Mouse (Mus musculus) adrenal gland (tissue): ENCODE data around the gene Ints7.

Experiments used
- intact Hi-C: fragments of 180-260 bp; cut with DNase I; formaldehyde crosslinking; loops from one replicate; pipeline ENCODE4 v1.15.1; 2025

The Ints7 gene

DNA sequence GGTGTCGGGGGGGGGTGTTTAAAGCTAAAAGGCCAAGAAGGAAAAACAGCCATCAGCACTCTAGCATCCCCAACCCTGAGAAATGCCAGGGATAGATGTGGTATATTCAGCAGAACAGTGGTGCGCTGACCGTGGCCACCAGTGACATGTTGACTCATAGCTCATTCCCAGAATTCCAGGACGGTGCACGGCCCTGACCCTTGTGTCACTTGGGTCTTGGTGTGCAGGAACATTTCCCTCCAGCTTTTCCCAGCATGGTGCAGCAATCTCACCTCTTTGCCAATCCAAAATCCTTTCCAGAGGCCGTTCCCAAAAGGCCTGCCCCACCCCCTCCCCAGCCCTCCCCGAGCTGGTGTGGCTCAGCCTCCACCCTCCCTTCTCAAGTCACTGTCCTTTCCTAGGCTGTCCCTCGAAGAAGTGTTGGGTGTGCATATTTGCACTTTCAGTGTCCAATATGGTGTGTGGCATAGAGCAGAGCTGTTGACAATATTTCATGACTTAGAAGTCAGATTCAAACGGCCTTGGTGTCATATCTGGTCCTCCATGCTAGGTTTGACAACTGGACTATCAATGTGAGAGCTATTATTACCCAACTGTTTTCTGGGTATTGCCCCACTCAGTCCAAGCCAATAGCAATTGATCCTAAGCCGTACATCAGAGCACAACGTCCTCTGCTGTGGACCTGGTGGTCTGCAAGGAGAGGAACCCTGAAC is 53.2 kb downstream of the Ints7 start:
- intact Hi-C loops: no loop called here

DNA sequence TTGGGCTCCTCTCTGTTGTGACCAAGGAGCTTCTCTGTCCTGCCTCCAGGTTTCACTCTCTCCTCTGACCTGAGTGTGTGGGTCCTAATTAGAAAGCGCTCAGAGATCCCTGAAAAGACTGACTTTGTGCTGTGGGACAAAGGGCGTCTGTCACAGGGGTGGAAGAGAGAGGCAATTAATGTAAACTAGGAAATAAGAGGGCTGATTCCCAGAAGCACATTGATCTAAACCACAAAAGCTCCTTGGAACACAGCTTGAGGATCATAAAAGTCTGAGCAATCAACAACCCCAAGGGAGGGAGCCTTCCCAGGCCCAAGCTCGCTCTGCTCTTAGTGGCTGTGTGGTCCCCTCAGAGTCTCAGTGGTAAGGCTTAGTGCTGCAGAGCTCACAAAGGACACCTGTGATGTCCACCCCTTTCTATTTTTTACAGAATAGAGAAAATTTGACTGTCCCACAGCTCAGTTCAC is 53.8 kb downstream of the Ints7 start:
- intact Hi-C loops: no loop called here

DNA sequence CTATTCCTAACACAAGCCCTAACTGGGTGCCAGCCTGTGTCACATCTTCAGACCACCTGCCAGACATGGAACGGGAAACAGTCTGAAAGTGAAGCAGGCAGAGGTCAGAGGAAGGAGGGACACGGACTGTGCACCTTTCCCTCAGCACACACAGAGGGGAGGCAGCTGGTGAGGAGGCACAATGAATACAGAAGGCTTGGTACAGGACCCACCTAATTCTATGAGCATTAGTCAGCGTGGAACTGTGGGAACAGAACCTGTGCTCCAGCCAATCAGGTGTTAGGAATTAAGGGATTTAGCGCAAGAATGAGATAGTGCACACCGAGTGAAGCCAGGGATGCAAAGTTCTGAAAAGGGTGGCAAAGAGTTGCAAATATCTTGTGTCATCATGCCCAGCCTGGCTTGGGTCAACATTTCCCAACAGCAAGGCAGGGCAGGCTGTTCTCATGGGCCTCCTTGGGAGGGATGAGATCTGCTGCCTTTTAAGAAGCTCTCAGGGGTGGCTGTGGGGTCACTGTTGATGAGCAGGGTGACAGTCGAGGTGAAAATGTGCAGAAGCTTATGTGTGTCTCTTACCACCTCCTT is 57.2 kb downstream of the Ints7 start:
- intact Hi-C loops: no loop called here

DNA sequence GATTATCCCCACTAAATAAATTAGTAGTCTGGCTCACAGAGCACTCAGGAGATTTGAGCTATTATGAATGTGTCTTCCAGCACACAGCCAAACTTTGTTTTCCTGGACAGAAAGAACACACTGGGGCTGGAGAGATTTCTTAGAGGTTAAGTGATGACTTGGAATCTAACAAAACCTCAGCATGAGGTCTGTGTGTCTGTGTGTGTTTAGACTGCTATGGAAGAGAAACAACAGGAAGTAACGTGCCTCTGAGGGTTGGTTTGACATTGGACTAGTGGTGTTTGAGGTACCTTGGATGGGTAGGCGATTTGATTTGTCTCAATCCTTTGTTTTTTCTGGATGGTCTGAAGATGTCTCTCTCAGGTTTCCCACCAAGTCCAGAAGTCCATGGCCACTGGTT is 58.7 kb downstream of the Ints7 start:
- intact Hi-C loops: no loop called here

DNA sequence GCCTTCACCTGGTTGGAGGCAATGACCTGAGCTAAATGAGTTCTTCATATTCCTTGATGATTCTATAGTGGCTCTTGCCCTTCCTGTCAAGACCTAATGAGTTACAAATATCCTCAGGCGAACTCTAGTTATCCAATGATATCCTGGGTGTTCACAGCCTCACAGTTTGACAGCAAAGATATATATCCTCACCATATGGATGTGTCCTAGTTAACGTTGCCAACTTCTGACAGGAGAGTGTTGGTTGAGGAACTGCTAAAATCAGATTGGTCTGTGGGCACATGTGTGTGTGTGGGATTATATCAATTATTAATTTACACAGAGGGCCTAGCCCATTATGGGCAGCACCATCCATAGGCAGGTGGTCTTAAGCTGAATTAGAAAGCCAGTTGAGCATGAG is 63.0 kb downstream of the Ints7 start:
- intact Hi-C loops: no loop called here

GRCm38 (mm10) chr1:191639200-191639807 is 63.9 kb downstream of the Ints7 start:
- intact Hi-C loops: no loop called here

- intact Hi-C loops: no loop called here
Observed at GRCm38 (mm10) chr1:191640146-191640545, 64.7 kb downstream of the Ints7 start.

GRCm38 (mm10) chr1:191640848-191641247 is 65.4 kb downstream of the Ints7 start:
- intact Hi-C loops: no loop called here

- intact Hi-C loops: no loop called here
Observed at GRCm38 (mm10) chr1:191641438-191641837, 66.0 kb downstream of the Ints7 start.

DNA sequence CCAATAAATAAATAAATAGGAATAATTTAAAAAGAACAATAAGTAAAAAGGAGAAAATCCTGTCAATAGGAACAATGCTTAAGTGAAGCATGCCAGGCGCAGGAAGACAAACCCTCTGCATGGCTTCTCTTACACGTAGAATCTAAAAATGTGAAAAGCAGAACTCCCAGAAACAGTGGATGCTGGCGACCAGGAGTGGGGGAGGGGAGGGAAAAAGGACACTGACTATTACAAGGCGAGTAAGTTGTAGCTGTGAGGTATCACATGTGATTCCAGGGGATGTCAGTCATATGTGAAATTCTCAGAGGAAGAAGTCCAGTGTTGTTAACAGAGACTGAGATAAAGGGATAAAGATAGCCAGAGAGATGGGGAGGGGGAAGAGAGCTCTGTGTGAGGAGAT is 67.5 kb downstream of the Ints7 start:
- intact Hi-C loops: no loop called here

- intact Hi-C loops: no loop called here
Observed at GRCm38 (mm10) chr1:191645921-191646320, 70.5 kb downstream of the Ints7 start.

GRCm38 (mm10) chr1:191647590-191647989 is 72.2 kb downstream of the Ints7 start:
- intact Hi-C loops: no loop called here

- intact Hi-C loops: no loop called here
Observed at GRCm38 (mm10) chr1:191659441-191659840, 84.0 kb downstream of the Ints7 start.

GRCm38 (mm10) chr1:191661019-191661796 is 85.8 kb downstream of the Ints7 start:
- intact Hi-C loops: no loop called here

DNA sequence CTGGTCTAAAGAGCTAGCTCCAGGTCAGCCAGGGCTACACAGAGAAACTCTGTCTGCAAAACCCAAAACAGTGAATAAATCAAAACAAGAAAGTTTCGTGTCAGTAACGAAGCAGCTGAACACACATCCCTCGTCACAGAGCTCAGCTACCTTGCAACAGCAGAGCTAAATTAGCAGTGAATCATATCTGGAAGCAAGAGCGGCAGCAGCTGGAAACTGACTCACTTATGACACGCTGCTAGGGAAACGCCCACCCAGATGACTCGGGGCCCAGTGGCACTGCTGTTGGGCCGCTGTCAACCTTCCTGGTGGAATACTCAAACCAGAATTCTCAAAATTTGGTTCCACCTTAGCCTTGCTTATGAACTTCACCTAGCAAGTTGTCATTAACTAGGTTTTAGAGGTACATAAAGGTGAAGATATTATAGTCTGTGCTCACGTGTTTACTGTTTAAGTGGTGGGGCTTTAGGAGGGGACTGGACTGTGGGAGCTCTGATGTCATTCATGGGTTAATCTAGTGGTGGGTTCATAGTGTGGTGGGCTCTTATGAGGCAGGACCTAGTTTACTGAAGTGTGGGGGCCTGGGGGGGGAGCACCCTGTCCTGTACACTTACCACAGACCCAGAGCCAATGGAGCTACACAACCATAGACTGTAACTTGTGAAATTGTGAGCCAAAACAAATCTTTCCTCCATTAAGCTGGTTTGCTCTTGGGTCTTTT is 86.9 kb downstream of the Ints7 start:
- intact Hi-C loops: no loop called here

GRCm38 (mm10) chr1:191662899-191663500 is 87.6 kb downstream of the Ints7 start:
- intact Hi-C loops: no loop called here

GRCm38 (mm10) chr1:191663603-191664002 is 88.2 kb downstream of the Ints7 start:
- intact Hi-C loops: no loop called here

- intact Hi-C loops: no loop called here
Observed at GRCm38 (mm10) chr1:191666351-191666750, 90.9 kb downstream of the Ints7 start.

- intact Hi-C loops: no loop called here
Observed at GRCm38 (mm10) chr1:191668030-191668429, 92.6 kb downstream of the Ints7 start.
